Mouse (Mus musculus): ENCODE measurements around the gene Cyp27a1. TPM values are rescaled to one million over a fixed set of nuclear protein-coding genes. Genes with fewer than 3 reads are reported as not detected.

The Cyp27a1 gene
- polyA plus RNA-seq, 1 experiment from 2014 or later, result 10.8 TPM

- Histone ChIP-seq H3K4me3 (replicated peaks; ENCODE audit: low read depth, low read length) (no peak overlapping the region), H3K27me3 (ENCODE audit: insufficient read depth, low read length) (no peaks in the 10 kb centered on the region), H3K27ac (no peak overlapping the region), H3K9me3 (replicated peaks; ENCODE audit: low read length) (no peaks in the 10 kb centered on the region), H3K4me2 (ENCODE audit: low read length) (no peak overlapping the region), H3K4me1 (replicated peaks; ENCODE audit: insufficient read depth, low read length) (no peaks in the 10 kb centered on the region), H3K36me3 (ENCODE audit: insufficient read depth, low read length) (peaks cover 68% of the 10 kb centered on the region), H3K9ac (ENCODE audit: low read depth, low read length) (no peak overlapping the region)
- 92% methylated on average over 7 of the region's 7 CpGs for WGBS
- DNase-seq (ENCODE audit: low spot score) (no peak), ATAC-seq (replicated peaks; ENCODE audit: low FRiP score, low read depth) (no peak)
- TF ChIP-seq CTCF (IDR thresholded peaks at IDR 0.05; ENCODE audit: low read depth), result no peak
Measured at GRCm38 (mm10) chr1:74687131-74687530, 26.2 kb upstream of the Cyp27a1 start.

GRCm38 (mm10) chr1:74693891-74694583, 19.3 kb upstream of the Cyp27a1 start:
- Histone ChIP-seq H3K4me3 (replicated peaks; ENCODE audit: low read depth, low read length) (no peak overlapping the region), H3K9me3 (replicated peaks; ENCODE audit: low read length) (no peaks in the 10 kb centered on the region), H3K27me3 (ENCODE audit: insufficient read depth, low read length) (no peaks in the 10 kb centered on the region), H3K4me2 (ENCODE audit: low read length) (no peak overlapping the region), H3K4me1 (replicated peaks; ENCODE audit: insufficient read depth, low read length) (no peaks in the 10 kb centered on the region), H3K9ac (ENCODE audit: low read depth, low read length) (no peak overlapping the region), H3K36me3 (ENCODE audit: insufficient read depth, low read length) (peaks cover 64% of the 10 kb centered on the region), H3K27ac (no peak overlapping the region)
- ATAC-seq (replicated peaks; ENCODE audit: low FRiP score, low read depth), result no peak
- no peak for DNase-seq (ENCODE audit: low spot score)
- no peak for TF ChIP-seq CTCF (IDR thresholded peaks at IDR 0.05; ENCODE audit: low read depth)
- WGBS, result 92% methylated on average over 8 of the region's 8 CpGs

GRCm38 (mm10) chr1:74695836-74696235, 17.5 kb upstream of the Cyp27a1 start:
- H3K36me3 ChIP-seq (ENCODE audit: insufficient read depth, low read length), result peaks cover 52% of the 10 kb centered on the region
- no peak for DNase-seq (ENCODE audit: low spot score)

GRCm38 (mm10) chr1:74697416-74697815, 16.0 kb upstream of the Cyp27a1 start:
- no peak overlapping the region for H3K9ac ChIP-seq (ENCODE audit: low read depth, low read length)
- no peaks in the 10 kb centered on the region for H3K27me3 ChIP-seq (ENCODE audit: insufficient read depth, low read length)
- no peak overlapping the region for H3K4me3 ChIP-seq (replicated peaks; ENCODE audit: low read depth, low read length)
- 94% methylated on average over 6 of the region's 6 CpGs for WGBS
- no peak overlapping the region for H3K27ac ChIP-seq
- DNase-seq (ENCODE audit: low spot score) (no peak), ATAC-seq (replicated peaks; ENCODE audit: low FRiP score, low read depth) (no peak)
- peaks cover 39% of the 10 kb centered on the region for H3K36me3 ChIP-seq (ENCODE audit: insufficient read depth, low read length)
- H3K4me1 ChIP-seq (replicated peaks; ENCODE audit: insufficient read depth, low read length), result no peaks in the 10 kb centered on the region
- H3K9me3 ChIP-seq (replicated peaks; ENCODE audit: low read length), result no peaks in the 10 kb centered on the region
- no peak for TF ChIP-seq CTCF (IDR thresholded peaks at IDR 0.05; ENCODE audit: low read depth)
- no peak overlapping the region for H3K4me2 ChIP-seq (ENCODE audit: low read length)

More at GRCm38 (mm10) chr1:74695836-74696235, 17.5 kb upstream of the Cyp27a1 start:
- 90% methylated on average over 4 of the region's 4 CpGs for WGBS
- Histone ChIP-seq H3K27ac (no peak overlapping the region), H3K4me3 (replicated peaks; ENCODE audit: low read depth, low read length) (no peak overlapping the region), H3K4me1 (replicated peaks; ENCODE audit: insufficient read depth, low read length) (no peaks in the 10 kb centered on the region), H3K9ac (ENCODE audit: low read depth, low read length) (no peak overlapping the region), H3K4me2 (ENCODE audit: low read length) (no peak overlapping the region), H3K9me3 (replicated peaks; ENCODE audit: low read length) (no peaks in the 10 kb centered on the region), H3K27me3 (ENCODE audit: insufficient read depth, low read length) (no peaks in the 10 kb centered on the region)
- no peak for TF ChIP-seq CTCF (IDR thresholded peaks at IDR 0.05; ENCODE audit: low read depth)
- ATAC-seq (replicated peaks; ENCODE audit: low FRiP score, low read depth), result no peak

- Histone ChIP-seq H3K9ac (ENCODE audit: low read depth, low read length) (no peak overlapping the region), H3K27ac (no peak overlapping the region), H3K27me3 (ENCODE audit: insufficient read depth, low read length) (no peaks in the 10 kb centered on the region), H3K9me3 (replicated peaks; ENCODE audit: low read length) (no peaks in the 10 kb centered on the region), H3K4me1 (replicated peaks; ENCODE audit: insufficient read depth, low read length) (no peaks in the 10 kb centered on the region), H3K36me3 (ENCODE audit: insufficient read depth, low read length) (peaks cover 37% of the 10 kb centered on the region), H3K4me2 (ENCODE audit: low read length) (no peak overlapping the region), H3K4me3 (replicated peaks; ENCODE audit: low read depth, low read length) (no peak overlapping the region)
- 92% methylated on average over 1 of the region's 1 CpGs for WGBS
- DNase-seq (ENCODE audit: low spot score), result no peak
- no peak for TF ChIP-seq CTCF (IDR thresholded peaks at IDR 0.05; ENCODE audit: low read depth)
- ATAC-seq (replicated peaks; ENCODE audit: low FRiP score, low read depth), result no peak
Measured at GRCm38 (mm10) chr1:74698353-74698752, 15.0 kb upstream of the Cyp27a1 start.

- H3K27ac ChIP-seq, result no peak overlapping the region
- no peak overlapping the region for H3K4me3 ChIP-seq (replicated peaks; ENCODE audit: low read depth, low read length)
- H3K9ac ChIP-seq (ENCODE audit: low read depth, low read length), result no peak overlapping the region
- H3K27me3 ChIP-seq (ENCODE audit: insufficient read depth, low read length), result no peaks in the 10 kb centered on the region
- 85% methylated on average over 1 of the region's 1 CpGs for WGBS
- ATAC-seq (replicated peaks; ENCODE audit: low FRiP score, low read depth) (no peak), DNase-seq (ENCODE audit: low spot score) (no peak)
- TF ChIP-seq CTCF (IDR thresholded peaks at IDR 0.05; ENCODE audit: low read depth), result no peak
- peaks cover 37% of the 10 kb centered on the region for H3K36me3 ChIP-seq (ENCODE audit: insufficient read depth, low read length)
- H3K4me2 ChIP-seq (ENCODE audit: low read length), result no peak overlapping the region
- H3K9me3 ChIP-seq (replicated peaks; ENCODE audit: low read length), result no peaks in the 10 kb centered on the region
- no peaks in the 10 kb centered on the region for H3K4me1 ChIP-seq (replicated peaks; ENCODE audit: insufficient read depth, low read length)
Measured at GRCm38 (mm10) chr1:74698791-74699190, 14.6 kb upstream of the Cyp27a1 start.

GRCm38 (mm10) chr1:74702142-74702553, 11.2 kb upstream of the Cyp27a1 start:
- DNase-seq (ENCODE audit: low spot score), result no peak
- H3K9ac ChIP-seq (ENCODE audit: low read depth, low read length), result no peak overlapping the region
- WGBS, result 91% methylated on average over 6 of the region's 6 CpGs
- TF ChIP-seq CTCF (IDR thresholded peaks at IDR 0.05; ENCODE audit: low read depth), result no peak
- no peak for ATAC-seq (replicated peaks; ENCODE audit: low FRiP score, low read depth)
- no peak overlapping the region for H3K27ac ChIP-seq
- no peaks in the 10 kb centered on the region for H3K27me3 ChIP-seq (ENCODE audit: insufficient read depth, low read length)
- H3K4me1 ChIP-seq (replicated peaks; ENCODE audit: insufficient read depth, low read length), result no peaks in the 10 kb centered on the region
- H3K36me3 ChIP-seq (ENCODE audit: insufficient read depth, low read length), result peaks cover 20% of the 10 kb centered on the region
- no peak overlapping the region for H3K4me3 ChIP-seq (replicated peaks; ENCODE audit: low read depth, low read length)
- no peaks in the 10 kb centered on the region for H3K9me3 ChIP-seq (replicated peaks; ENCODE audit: low read length)
- H3K4me2 ChIP-seq (ENCODE audit: low read length), result no peak overlapping the region

Data from kidney, postnatal 0 days (tissue).